Mouse (Mus musculus): Measurements from ENCODE around the gene Eif4g3.

Gene Eif4g3

DNA sequence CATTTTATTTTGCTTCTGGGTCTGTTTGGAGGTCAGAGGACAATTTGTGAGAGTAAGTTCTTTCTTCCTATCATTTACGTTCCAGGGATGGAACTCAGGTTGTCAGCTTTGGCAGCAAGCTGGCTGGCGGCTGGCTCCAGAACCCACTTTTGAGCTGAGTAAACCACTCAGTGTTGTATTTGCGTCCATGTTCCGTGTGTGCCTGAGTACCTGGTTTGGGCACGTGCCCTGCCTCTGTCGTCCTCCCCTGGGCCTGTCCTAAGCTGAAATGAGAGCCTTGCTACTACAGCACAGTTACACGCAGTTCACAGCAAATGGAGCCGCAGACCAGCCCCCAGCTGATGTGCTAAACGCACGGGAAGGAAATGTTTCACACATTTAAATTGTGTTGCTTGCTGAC, 39.0 kb downstream of the Eif4g3 start:
- DNase-seq, result no peak

DNA sequence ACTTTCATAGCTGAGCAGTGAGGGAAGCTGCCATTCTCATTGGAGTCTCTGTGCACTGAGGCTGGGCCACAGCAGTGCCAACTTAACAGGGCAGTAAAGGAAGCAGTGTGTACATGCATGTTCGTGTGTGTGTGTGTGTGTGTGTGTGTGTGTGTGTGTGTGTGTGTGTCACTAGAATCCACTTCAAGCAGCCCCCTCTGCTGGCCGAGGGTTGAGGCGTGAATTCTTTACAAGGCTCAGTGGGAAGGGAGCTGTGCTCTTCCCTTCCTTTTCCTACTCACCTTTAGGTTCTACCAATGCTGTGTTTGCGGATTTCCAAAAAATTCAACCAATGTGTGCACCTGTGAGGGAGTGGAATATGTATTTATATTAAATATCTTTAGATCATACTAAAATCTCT, 41.0 kb downstream of the Eif4g3 start:
- DNase-seq, result no peak

DNA sequence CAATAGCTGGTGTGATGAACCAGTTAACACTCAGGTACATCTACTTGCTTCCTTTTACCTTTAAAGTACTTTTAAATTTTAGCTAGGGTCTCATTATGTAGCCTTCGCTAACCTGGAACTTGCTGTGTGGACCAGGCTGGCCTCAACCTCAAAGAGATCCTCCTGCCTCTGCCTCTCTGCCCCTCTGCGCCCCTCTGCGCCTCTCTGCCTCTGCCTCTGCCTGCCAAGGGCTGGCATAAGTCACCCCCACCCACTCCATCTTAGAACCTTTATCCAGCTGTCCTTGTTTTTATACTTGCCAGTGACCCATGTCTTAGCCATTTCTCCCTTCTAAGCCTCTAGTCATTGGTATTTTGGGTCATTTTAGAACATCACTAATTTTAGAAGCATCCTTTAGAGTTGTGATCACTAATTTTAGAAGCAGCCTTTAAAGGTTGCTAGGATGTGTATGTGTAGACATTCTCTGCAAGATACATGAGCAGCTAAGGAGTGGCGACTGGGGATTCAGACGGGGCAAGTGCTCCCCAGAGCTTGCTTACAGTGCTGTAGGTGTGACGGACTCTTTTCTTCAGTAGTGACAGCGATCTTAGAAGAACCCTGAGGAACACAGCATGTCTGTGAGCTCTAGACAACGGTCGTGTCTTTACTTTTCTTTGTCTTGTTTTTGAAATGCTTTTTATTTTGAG, 42.8 kb downstream of the Eif4g3 start:
- no peak for DNase-seq

DNA sequence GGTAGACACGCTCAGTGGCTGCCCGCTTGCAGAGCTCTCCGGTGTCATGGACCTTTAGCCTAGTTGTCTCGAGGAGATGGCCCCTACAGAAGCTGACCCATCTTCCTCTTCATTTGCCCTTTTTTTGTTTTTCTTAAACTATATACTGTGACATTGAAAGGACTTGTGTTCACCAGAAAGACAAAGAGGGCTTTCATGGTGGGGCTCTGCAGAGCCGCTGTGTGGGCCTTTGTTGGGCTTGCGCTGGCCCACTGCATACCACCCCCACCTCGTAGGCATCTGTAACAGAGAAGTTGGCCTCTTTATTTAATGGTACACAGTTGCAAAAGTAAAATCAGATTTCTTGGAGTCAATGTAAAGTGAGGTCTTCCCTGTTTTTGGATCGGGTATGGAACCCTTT, 44.3 kb downstream of the Eif4g3 start:
- DNase-seq, result no peak

DNA sequence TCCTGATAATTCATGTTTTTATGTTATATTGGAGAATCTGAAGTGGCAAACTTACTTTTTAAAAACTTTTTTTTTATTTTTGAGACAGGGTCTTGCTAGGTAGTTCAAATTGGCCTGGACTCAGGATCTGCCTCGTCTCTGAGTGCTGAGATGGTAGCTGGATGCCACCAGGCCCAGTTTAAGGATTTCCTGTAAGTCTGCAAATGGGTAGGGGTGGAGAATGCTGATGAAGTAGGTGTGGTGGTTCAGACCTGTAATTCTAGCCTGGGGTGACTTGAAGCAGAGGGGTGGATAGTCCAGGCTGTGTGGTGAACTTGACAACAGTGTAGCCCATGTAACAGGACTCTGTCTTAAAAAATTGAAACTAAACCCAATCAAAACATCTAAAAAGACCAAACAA, 45.1 kb downstream of the Eif4g3 start:
- DNase-seq, result no peak

DNA sequence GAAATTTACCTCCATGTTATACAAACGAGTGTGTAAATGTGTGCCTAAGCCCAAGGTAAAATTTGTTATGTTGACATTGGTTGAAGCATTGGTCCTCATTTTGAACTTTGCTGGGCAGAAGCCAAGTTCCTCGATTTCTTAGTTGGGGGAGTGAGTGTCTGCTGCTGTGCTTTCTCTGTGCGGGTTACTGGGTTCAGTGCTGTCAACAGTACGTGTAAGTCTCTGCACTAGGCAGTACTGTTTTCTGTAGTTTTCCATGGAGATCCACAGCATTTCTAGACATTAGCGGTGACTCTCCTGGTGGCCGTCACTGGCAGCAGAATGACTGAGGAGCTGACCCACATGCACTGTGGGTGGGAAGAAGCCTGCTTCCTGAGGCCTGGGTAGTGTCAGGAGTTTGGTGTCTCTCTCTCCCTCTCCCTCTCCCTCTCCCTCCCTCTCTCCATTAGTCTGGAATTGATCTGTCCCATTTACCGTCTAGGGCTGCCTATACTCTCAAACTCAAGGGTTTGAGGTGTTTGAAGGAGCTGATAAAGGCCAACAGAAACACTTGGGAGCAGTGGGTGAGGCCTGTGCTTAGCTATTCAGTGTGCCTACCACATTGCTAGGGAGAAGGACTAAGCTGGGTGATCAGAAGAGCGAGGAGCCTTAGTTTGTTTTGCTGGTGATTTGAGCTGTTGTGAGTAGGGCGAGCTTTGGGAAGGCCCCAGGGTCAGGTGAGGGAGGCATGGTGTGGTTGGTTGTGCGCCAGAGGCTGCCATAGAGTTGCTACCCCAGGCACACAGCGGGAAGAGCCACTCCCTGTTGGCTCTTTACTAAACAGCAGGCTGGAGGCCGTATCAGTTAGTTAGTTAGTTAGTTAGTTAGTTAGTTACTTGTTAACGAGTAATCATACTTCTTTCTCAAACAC, 45.8 kb downstream of the Eif4g3 start:
- DNase-seq, result peak; percentile 36

DNA sequence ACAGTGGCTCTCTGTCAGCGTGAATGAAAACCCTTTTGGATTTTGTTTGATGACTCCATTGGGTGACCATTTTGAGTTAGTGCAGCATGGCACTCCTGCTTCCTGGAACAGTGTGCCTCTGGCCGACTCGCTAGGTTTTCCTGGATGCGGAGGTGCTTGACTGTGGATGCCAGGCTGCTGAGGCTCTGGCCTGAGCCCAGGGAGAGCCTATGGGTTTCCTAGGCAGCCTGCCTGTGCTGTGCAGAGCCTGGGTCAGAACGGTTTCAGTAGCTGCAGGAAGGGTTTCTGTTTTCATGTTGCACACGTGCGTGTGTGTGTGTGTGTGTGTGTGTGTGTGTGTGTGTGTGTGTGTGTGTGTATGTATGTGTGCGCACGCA, 46.4 kb downstream of the Eif4g3 start:
- peak; percentile 26 for DNase-seq

DNA sequence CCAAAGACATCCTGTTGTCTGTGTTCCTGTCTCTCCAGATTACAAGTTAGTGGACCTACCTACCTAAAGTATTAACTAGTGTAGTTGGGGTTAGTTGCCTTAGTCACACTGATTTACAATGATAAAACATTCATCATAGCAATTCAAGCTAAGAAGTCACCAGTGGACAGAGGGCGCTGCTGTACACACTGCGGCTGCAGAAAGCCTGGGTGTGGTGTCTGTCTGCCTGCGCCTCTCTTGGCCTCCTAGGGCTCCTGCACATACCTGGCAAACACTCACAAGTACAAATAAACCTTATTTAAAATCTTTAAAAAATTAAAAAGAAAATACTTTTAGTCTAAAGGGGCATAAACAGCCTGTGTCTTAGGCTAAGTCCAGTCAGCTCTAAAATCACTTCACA, 47.8 kb downstream of the Eif4g3 start:
- DNase-seq, result no peak

DNA sequence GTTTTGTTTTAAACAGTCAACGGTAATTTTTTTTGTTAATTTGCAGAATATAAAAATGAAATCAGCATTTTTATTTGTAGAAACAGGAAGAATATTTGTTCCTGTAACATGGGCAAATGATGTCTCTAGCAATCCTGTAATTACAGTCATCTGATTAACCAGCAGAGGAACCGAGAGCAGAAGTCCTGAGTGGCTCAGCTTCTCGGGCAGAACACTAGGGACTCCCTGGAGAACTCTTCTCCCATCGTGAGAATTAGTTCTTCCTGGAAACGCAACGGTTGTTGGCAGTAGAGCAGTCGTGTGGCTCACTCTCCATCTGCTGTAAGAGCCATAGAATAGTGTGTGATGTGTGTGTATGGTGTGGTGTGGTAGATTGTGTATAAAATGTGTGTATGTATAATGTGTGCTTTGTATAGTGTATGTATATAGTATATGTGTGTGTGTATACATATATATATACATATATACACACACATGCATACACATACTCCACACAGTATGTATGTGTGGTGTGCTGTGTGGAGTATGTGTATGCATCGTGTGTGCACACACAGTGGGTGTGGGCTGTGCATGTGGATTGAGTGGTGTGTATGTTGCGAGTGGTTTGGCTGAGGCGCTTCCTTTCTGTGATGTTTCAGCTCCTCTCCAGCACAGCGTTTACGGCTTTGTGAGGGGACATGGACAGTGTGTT, 48.9 kb downstream of the Eif4g3 start:
- no peak for DNase-seq

DNA sequence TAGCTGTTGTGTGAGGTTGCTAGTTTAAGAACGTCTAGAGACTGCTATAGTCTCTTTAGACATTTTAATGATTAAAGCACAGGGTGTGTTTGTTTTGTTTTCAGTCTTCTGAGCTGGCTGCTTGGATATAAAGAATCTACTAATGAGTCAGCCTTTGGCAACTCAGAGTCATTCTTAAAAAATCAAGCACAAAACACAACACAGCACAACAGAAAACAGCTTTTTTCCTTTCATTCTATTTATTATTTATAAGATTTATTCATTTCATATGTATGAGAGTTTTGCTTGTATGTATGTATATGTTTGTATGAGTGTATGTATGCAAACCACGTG, 49.4 kb downstream of the Eif4g3 start:
- DNase-seq, result no peak

DNA sequence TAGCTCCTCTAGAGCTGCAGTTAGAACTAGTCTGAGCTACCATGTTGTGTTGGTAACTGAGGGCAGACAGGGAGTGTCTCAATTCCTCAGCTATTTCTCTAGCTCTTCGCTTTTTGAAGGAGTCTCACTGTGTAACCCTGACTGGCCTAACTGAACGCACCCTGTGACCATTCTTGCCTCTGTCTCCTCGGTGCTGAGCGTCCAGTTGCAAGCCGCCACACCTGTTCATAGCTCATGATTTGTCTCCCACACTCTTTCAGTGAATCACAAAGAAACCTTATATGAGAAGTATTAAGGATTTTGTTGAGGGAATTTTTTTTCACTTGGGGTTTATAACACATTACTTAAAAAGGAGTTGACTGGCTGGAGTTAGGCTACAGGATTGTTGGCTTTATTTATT, 49.8 kb downstream of the Eif4g3 start:
- DNase-seq, result no peak

DNA sequence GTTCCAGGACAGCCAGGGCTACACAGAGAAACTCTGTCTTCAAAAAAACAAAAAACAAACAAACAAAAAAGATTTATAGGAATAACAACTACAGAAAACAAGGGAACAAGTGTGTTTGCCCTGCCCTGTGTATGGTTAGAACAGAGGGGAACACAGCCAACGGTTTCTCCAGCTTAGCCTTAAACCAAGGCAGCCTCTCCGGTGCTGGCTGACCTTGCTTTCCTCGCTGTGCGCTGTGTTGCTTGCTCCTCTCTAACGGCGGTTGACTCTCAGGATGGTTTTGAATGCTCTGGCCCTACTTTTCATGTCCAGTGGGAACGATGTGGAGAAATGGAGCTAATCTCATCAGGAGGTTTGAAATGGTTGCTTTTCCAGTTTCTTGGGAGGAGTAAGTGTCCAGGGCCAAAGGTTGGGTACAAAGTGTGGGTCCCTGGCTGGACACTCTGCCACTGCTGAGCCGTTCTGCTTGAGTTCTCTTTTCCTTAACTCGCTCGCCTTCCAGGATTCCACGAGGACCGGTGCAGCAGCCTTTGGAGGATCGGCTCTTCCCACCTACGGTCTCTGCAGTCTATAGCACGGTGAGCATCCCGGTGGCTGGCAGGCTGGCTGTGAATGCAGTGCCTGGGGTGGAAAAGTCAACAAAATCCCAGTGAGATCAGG, 52.1 kb downstream of the Eif4g3 start:
- DNase-seq, result peak; percentile 74

DNA sequence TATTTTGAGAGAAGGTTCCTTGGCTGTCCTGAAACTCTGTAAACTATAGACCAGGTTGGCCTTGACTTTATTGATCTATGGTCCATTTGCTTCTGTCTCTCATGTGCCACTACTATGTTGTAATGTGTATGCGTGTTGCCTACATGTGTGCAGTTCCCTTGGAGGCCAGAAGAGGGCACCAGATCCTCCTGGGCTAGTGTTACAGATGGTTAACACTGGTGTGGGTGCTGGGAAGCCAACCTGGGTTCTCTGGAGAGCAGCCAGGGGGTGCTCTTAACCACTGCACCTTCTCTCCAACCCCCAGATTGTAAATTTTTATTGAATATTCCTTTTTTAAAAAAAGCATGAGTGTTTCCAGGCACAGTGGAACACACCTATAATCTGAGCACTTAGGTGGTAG, 53.0 kb downstream of the Eif4g3 start:
- DNase-seq, result no peak

DNA sequence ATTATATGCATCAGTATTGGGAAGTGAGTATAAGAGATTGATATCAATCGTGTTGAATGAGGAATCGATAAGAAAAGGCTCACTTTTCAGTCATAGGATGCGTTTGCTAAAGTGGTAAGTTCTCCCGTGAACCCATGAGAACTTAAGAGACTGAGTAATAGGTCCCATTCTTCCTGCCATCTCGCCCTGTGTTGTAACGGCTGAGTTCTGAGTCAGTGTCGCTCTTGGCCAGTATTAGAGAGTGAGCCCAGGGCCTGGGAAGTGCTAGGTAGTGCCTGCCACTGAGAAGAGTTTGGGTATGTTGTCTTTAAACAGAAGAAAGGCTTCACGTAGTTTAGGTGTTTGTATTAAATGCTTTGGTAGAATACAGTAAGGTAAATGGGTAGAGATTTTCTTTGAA, 53.5 kb downstream of the Eif4g3 start:
- DNase-seq, result no peak

DNA sequence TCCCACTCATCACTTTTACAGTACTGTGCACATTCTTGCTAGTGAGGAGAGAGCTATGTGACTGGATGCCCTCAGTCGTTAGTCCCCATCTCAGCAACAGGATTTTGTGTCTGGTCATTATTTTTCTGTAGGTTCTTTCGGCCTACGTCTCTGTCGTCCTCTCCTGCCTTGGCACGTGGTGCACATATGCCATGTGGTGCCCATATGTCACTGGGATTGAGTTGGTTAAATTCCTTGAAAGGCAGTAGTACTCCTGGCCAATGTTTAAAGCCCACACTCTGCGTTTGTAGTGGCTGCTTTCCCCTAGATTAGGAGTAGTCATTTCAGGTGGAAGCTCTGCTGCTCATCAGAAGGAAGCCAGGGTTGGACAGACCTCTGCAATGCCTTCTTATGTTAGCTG, 56.7 kb downstream of the Eif4g3 start:
- no peak for DNase-seq

DNA sequence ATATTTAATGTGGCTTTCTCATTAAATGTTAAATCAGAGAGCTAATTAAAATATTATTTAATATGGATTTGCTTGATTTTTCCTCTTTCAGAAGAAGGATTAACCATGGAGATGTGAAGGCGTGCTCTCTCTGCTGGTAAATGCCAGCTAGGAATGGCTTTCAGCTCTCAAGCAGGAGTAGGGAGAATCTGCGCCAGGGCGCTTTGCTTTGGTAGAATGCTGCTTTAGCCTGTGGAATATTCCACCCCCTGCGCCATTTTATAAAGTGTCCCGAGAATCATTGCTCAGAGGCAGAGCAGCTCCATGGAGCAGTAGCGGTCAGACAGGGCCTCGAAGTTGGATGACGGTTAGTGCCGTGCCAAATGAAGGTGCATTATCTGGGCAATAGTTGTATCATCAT, 58.7 kb downstream of the Eif4g3 start:
- DNase-seq, result no peak

DNA sequence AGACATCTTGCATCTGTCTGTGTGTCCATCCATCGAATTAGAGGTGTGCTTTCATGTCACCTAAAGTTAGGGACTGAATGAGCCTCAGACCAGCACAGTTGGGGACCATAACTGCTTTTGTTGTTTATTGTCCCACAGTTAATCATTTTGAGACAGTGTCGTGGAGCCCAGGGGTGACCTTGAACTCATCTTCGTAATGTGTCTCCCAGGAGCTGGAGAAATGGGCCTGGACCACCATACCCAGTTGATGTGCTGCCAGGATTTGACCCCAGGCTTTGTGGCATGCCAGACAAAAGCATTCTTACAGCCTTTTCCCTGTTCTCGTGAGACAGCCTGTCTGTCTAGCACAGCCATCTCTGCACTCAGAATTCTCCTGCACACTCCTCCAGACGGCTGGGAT, 63.8 kb downstream of the Eif4g3 start:
- DNase-seq, result no peak

DNA sequence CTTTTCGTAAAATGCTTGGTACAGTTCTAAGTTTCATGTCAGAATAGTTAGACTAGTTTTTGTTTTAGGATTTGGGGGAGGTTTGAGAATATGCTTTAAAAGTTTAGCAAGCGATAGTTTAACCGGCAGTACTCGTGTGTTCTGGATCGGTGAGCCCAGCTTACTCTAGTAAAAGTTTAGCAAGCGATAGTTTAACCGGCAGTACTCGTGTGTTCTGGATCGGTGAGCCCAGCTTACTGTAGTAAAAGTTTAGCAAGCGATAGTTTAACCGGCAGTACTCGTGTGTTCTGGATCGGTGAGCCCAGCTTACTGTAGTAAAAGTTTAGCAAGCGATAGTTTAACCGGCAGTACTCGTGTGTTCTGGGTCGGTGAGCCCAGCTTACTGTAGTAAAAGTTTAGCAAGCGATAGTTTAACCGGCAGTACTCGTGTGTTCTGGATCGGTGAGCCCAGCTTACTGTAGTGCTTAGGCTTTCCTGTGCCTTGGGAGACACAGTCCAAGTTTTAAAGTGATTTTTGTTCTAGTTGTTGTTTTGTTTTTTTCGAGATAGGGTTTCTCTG, 64.5 kb downstream of the Eif4g3 start:
- DNase-seq, result peak; percentile 49

DNA sequence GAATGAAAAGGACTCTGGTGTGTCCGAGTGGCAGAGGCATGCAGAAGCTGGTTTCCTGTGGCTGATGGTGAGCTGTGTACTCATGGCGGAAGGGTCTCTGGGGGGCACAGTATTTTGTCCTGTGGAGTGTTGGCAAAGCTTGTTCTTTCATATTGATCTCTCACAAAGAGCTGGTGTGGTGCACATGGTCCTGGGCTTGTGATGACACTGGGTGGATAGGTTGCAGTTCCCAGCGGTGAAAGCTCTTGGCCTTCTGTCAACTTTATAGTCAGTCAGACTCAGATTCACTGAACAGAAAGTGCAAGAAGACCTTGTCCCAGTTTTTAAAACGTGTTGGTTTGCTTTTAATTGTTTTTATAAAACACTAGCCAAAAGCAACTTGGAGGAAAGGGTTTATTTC, 68.3 kb downstream of the Eif4g3 start:
- no peak for DNase-seq

DNA sequence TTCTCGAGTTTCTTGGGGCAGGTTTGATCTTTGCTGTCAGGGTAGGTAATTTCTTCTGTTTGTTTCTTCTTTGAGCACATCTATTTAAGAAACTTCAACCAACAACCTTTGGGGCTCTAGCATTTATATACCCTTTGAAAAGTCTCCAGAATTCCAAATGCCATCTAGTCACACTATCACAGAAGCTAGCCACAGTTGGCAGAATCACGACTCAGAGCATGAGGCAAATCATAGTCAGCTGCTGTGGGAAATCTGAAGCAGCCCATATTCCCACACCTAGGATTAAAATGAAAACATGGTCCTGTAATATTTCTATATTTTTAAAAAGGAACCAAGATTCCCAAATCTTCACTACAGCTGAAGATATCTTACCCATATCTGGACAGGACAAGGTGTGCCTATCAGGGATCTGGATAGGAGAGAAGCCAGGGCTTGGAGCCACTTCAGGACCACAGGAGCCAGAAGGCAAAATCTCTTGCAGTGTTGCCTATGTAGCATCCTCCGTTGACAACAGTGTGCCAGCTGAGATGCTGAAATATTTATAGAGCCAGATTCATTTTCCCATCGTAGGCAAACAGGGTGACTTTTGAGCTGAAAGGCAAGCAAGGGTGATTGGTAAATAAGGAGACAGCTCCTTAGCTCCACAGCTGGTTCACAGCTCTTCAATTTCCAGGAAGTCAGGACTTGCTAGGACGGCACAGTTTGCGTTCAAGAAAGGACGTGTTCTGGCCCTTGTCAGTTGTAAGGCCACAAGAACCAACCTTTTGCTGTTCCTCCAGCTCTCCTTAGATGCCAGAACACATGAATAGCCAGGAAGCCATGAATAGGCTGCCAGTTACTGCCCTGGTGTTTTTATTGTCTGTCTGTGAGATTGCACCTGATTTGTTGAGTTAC, 70.8 kb downstream of the Eif4g3 start:
- no peak for DNase-seq

DNA sequence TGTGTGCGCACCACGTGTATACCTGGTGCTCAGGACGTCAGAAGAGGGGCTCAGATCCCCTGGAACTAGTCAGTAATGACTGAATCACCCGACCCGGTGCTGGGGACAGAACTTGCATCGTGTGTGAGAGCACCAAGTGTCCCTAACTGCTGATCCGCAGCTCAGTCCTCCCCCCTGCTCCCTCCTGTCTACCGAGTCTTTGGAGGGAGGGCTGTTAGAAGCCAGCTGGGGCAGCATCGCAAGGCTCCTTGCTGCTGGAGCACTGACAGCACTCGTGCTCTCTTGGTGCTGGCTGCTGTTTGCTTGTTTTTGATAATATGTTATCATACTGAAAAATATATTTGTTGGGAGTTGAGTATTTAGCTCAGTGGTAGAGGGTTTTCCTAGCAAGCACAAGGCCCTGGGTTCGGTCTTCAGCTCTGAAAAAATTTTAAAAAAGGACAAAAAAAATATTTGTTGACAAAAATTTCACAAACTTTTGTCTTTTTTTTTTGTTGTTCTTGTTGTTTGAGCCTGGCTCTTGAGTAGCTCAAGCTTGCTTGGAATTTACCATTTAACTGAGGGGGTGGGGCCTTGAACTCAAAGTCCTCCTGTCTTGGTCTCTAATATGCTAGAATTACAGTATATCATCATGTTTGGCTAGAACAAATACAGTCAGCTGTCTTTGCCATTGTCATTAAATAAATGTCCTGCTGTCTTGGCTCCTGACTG, 72.2 kb downstream of the Eif4g3 start:
- no peak for DNase-seq

Data from kidney, adult 18-20 months (tissue).